Mouse (Mus musculus) 3134 (cell line): ENCODE measurements around the gene Dnaja2.

ENCODE experiments used
- DNase-seq: peaks from one replicate; pipeline ENCODE4 v3.0.0-alpha.2; 2011; ENCODE audit warnings: low spot score; ENCODE audit not compliant: insufficient read length; ENCODE audit errors: extremely low read depth

Gene Dnaja2

GRCm38 (mm10) chr8:85503065-85503464, 52.1 kb downstream of the Dnaja2 start:
- DNase-seq: no peak

GRCm38 (mm10) chr8:85502381-85502780, 52.8 kb downstream of the Dnaja2 start:
- no peak for DNase-seq

GRCm38 (mm10) chr8:85500955-85501685, 54.0 kb downstream of the Dnaja2 start:
- DNase-seq: no peak

- no peak for DNase-seq
These were observed 54.7 kb downstream of the Dnaja2 start for GRCm38 (mm10) chr8:85500460-85500859.

GRCm38 (mm10) chr8:85498577-85498976, 56.6 kb downstream of the Dnaja2 start:
- no peak for DNase-seq

DNA sequence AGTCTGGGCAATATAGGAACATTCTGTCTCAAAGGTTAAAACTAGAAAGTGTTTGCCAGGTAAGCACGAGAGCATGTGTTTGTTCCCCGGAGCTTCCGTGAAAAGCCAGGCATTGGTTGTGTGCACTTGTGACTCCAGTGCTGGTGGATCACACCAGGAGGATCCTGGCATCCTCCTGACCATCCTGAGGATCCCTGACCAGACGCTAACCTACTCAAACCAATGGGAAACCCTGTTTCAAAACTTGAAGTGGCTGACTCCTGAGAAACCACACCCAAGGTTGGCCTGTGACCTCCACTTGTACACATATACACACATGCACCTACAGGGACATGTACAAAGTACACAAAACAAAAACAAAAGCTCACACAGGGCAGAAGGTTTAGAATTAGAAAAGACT, 58.4 kb downstream of the Dnaja2 start:
- no peak for DNase-seq

- no peak for DNase-seq
These were observed 59.0 kb downstream of the Dnaja2 start for GRCm38 (mm10) chr8:85496125-85496524.

- DNase-seq: no peak
These were observed 61.9 kb downstream of the Dnaja2 start for GRCm38 (mm10) chr8:85492940-85493931.

DNA sequence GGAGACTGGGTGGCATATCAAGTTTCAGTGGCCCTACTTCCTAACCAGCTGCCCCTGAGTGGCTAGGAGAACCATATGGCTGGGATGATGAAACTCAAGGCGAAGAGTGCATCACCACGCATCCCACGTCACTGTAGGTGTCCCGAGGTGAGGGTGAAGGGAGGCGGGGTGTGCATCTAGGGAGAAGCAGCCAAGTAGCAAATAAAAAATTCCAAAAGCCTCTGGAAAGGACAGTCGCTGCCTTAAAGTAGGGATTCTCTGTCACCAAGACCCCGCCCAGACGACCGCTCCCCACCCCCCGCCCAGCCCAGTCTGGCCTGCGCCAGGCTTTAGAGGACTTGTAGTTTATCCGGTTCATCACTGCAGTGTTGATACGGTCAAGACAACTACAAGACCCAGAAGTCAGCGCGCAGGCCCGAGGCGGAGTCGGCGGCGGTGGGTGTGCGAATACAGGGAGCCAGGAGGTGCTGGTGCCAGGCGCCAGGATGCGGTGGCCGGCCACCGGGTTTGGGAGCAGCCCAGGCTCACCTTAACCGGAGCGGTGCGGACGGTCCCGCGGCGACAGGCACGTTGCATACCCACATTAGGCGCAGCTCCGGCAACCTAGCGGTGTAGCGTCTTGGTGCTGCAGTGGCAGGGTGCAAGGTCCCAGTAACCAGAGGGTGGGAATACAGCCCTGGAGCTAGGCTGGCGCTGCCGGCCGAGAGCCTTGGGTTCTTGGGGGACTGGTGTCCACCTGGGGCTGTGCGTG, 62.8 kb downstream of the Dnaja2 start, which contains the start of gene Gpt2:
Gene Gpt2 (plus strand): TSS at position 452 of the 751 bp plus-strand sequence.
- peak; percentile 98 for DNase-seq

DNA sequence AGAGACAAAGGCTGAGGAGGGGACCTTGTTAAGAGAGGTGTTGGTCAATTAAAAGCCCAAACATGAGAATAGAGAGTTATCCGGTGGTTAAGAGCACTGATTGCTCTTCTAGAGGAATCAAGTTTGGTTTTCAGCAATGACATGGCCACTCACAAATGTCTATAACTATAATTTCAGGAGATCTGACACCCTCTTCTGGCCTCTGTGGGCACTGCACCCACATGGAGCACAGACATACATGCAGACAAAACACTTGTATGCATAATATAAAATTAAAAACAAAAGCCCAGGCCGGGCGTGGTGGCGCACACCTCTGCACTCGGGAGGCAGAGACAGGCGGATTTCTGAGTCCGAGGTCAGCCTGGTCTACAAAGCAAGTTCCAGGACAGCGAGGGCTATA, 65.6 kb downstream of the Dnaja2 start:
- no peak for DNase-seq

DNA sequence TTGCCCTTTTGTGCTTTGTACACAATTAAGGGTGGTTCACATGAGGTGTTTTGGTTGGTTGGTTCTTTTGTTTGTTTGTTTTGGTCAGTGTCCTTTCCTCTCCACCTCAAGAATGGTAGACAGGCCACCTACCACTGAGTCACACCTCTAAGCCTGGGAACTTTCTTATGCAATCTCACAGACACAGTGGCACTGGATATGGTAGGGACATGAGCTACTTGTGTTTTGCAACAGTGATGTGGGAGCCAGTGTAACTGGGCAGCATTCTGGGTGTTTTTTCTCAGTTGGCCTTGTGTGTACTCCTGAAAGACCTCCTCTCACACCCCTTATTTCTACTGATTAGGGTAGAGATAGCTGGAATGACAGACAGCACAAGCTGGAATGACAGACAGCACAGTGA, 66.5 kb downstream of the Dnaja2 start:
- DNase-seq: no peak

DNA sequence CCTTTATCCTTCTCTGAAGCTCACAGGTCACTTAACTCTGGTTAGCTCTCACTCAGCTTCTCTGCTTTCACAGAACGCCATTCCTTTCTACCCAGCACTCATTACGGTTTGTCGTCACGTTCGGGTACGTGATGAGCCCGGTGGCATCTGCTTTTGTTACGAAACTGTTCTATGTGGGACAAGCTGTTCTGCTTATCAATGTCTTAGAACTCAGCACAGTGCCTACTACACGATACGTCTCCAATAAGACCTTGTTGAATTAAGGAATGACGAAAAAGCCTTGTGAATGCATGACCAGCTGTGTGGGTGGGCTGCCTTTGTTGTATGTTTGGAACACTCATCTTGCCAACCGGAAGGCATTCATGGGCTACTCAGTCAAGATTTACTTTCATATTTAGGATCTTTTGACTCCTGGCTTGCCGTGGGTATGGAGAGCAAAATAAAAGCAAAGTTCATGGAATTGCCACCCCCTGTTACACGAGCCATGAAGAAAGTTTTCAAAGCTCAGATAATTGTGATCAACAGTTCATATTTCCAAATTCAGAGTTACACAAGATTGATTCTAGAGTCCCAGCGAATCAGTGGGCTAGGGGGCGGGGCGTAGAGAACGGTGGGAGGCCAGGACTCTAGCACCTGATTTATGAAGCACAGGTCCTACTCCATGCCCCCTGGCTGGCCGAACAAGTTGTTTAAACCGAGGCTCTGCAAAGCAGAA, 67.1 kb downstream of the Dnaja2 start:
- DNase-seq: no peak
